Mouse (Mus musculus) thymus, adult 2 months (tissue): Measurements from ENCODE around the gene Olfr1008. TPM values are rescaled to one million over a fixed set of nuclear protein-coding genes. Genes with fewer than 3 reads are reported as not detected.

Experiments
- DNase-seq: peaks from one replicate; pipeline ENCODE4 v3.0.0; 2021
- H3K27ac ChIP-seq: fragments of 200-500 bp; 2 replicates; pipeline ENCODE4 v1.5.1; 2012; ENCODE audit warnings: low read length, control low read depth; ENCODE audit not compliant: control insufficient read depth, insufficient read depth
- H3K27me3 ChIP-seq: fragments of 200-500 bp; 2 replicates; pipeline ENCODE4 v1.6.1; 2012; ENCODE audit warnings: mild to moderate bottlenecking, low read length, moderate library complexity, mixed read lengths; ENCODE audit not compliant: control insufficient read depth, insufficient read depth
- H3K36me3 ChIP-seq: fragments of 200-500 bp; 2 replicates; pipeline ENCODE4 v1.6.1; 2012; ENCODE audit warnings: mild to moderate bottlenecking, low read length, moderate library complexity; ENCODE audit not compliant: control insufficient read depth, insufficient read depth
- H3K4me1 ChIP-seq: fragments of 200-500 bp; replicated peaks from 2 replicates; pipeline ENCODE4 v1.6.1; 2012; ENCODE audit warnings: low read length; ENCODE audit not compliant: control insufficient read depth, insufficient read depth
- H3K4me3 ChIP-seq: fragments of 200-500 bp; 2 replicates; pipeline ENCODE4 v1.5.1; 2012; ENCODE audit warnings: mild to moderate bottlenecking, low read length, control low read depth, moderate library complexity; ENCODE audit not compliant: control insufficient read depth, insufficient read depth
- POLR2A ChIP-seq: fragments of 200-500 bp; IDR thresholded peaks from 2 replicates; pipeline ENCODE4 v1.6.1; 2012; ENCODE audit warnings: mild to moderate bottlenecking, low read length, control low read depth, moderate library complexity; ENCODE audit not compliant: control insufficient read depth, poor library complexity, insufficient read depth; ENCODE audit errors: extremely low read depth
- WGBS: fragments of 180-500 bp; shearing (Covaris S2); methylation state at CpG from one replicate; pipeline ENCODE4 v1.1.7; 2018; 5-methylcytosine and 5-hydroxymethylcytosine counted together
- polyA plus RNA-seq: library from polyadenylated mRNA; depleted of rRNA; stranded (reverse); fragments of >200 nt; gene quantifications from 2 replicates; pipeline ENCODE4 v1.2.3, GENCODE M21; 2012; rRNA removed

The Olfr1008 gene
- polyA plus RNA-seq, 1 experiment = not detected

DNA sequence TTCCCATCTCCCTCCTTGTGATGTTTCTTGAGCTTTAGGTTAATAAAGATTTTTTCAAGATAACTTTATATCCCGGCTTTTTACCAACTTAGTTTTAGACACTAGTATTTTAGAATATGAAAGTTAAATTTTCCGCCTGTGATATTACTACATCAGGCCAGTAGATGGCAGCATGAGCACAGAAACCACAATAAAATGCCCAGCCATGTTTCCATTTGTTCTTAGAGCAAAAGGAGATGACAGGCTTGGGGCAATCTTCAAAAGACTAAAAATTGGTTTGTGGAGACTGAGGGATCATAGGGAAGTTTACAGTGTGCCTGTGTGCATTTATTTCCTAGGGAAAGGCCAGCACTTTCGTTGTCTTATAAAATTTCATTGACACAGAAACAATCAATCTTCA is 36.6 kb downstream of the Olfr1008 start:
- Histone ChIP-seq H3K36me3 (no peaks in the 10 kb centered on the region), H3K4me3 (no peak overlapping the region), H3K4me1 (no peaks in the 10 kb centered on the region), H3K27ac (no peak overlapping the region), H3K27me3 (no peaks in the 10 kb centered on the region)
- 15% methylated on average over 3 of the region's 3 CpGs for WGBS
- TF ChIP-seq POLR2A = no peak
- DNase-seq = no peak

Other genes with a start within 250 kb of the Olfr1008 start
- not detected in 2 replicates for gene Olfr995, start 245.8 kb upstream of the Olfr1008 start, polyA plus RNA-seq
- gene 4833423E24Rik, start 170.4 kb upstream of the Olfr1008 start, polyA plus RNA-seq = 1.3 and 1.9 TPM in 2 replicates
- gene Olfr996, start 110.2 kb upstream of the Olfr1008 start, polyA plus RNA-seq = not detected in 2 replicates
- gene Olfr998, start 100.5 kb upstream of the Olfr1008 start, polyA plus RNA-seq = not detected in 2 replicates
- gene Olfr1000, start 77.5 kb upstream of the Olfr1008 start, polyA plus RNA-seq = not detected in 2 replicates
- not detected in 2 replicates for gene Olfr1002, start 38.7 kb upstream of the Olfr1008 start, polyA plus RNA-seq
- gene Olfr154, start 25.0 kb upstream of the Olfr1008 start, polyA plus RNA-seq = not detected in 2 replicates
- gene Olfr1006, start 10.7 kb upstream of the Olfr1008 start, polyA plus RNA-seq = not detected in 2 replicates
- not detected in 2 replicates for gene Olfr1009, start 26.0 kb downstream of the Olfr1008 start, polyA plus RNA-seq
- gene Olfr1012, start 73.3 kb downstream of the Olfr1008 start, polyA plus RNA-seq = not detected in 2 replicates
- gene Olfr1013, start 77.7 kb downstream of the Olfr1008 start, polyA plus RNA-seq = not detected in 2 replicates
- not detected in 2 replicates for gene Olfr1014, start 83.3 kb downstream of the Olfr1008 start, polyA plus RNA-seq
- not detected in 2 replicates for gene Olfr1015, start 92.6 kb downstream of the Olfr1008 start, polyA plus RNA-seq
- not detected in 2 replicates for gene Olfr1016, start 113.1 kb downstream of the Olfr1008 start, polyA plus RNA-seq
- gene Olfr1018, start 129.0 kb downstream of the Olfr1008 start, polyA plus RNA-seq = not detected in 2 replicates
- gene Olfr1019, start 156.1 kb downstream of the Olfr1008 start, polyA plus RNA-seq = not detected in 2 replicates
- gene Olfr1020, start 157.6 kb downstream of the Olfr1008 start, polyA plus RNA-seq = not detected in 2 replicates
- not detected in 2 replicates for gene Olfr1022, start 179.2 kb downstream of the Olfr1008 start, polyA plus RNA-seq
- not detected in 2 replicates for gene Olfr1023, start 196.2 kb downstream of the Olfr1008 start, polyA plus RNA-seq
- gene Olfr1024, start 215.6 kb downstream of the Olfr1008 start, polyA plus RNA-seq = not detected in 2 replicates
- not detected in 2 replicates for gene Olfr1025-ps1, start 225.8 kb downstream of the Olfr1008 start, polyA plus RNA-seq
- gene Olfr1026, start 232.1 kb downstream of the Olfr1008 start, polyA plus RNA-seq = not detected in 2 replicates